Mouse (Mus musculus): Measurements from ENCODE around the gene Dvl2. TPM values are rescaled to one million over a fixed set of nuclear protein-coding genes. Genes with fewer than 3 reads are reported as not detected.

The Dvl2 gene
- polyA plus RNA-seq, 2 experiments, result 40.3 to 65.4 TPM

- peak overlapping the region; percentile 79 for H3K4me3 ChIP-seq (replicated peaks; ENCODE audit: low read length)
- H3K4me1 ChIP-seq (ENCODE audit: control insufficient read depth, insufficient read depth, low read length), result peaks cover 56% of the 10 kb centered on the region
- 2% methylated on average over 40 of the region's 40 CpGs for WGBS
- DNase-seq (ENCODE audit: low spot score) (peak; percentile 99), ATAC-seq (ENCODE audit: low FRiP score, low read depth) (peak; percentile 72)
- no peaks in the 10 kb centered on the region for H3K9me3 ChIP-seq (ENCODE audit: control insufficient read depth, low read length)
- peak overlapping the region; percentile 63 for H3K27ac ChIP-seq (replicated peaks; ENCODE audit: low read depth, low read length)
- TF ChIP-seq POLR2A (IDR thresholded peaks at IDR 0.05; ENCODE audit: borderline replicate concordance, extremely low read depth, insufficient read depth, insufficient read length), result no peak
- H3K9ac ChIP-seq (ENCODE audit: low read depth, low read length, severe bottlenecking), result 0 out of 2 replicates have a peak overlapping the region, but pooled peaks have one; percentile 21
- H3K27me3 ChIP-seq (ENCODE audit: control insufficient read depth, insufficient read depth, low read length), result no peaks in the 10 kb centered on the region
- peak overlapping the region; percentile 89 for H3K4me2 ChIP-seq (replicated peaks; ENCODE audit: low read depth, low read length, severe bottlenecking)
- H3K36me3 ChIP-seq (ENCODE audit: control insufficient read depth, insufficient read depth, low read length), result no peaks in the 10 kb centered on the region
Measured at GRCm38 (mm10) chr11:70021264-70022132, 21.1 kb downstream of the Dvl2 start.

- Histone ChIP-seq H3K9ac (ENCODE audit: low read depth, low read length, severe bottlenecking) (peak overlapping the region; percentile 52), H3K4me1 (ENCODE audit: control insufficient read depth, insufficient read depth, low read length) (peaks cover 67% of the 10 kb centered on the region), H3K27ac (replicated peaks; ENCODE audit: low read depth, low read length) (no peak overlapping the region), H3K9me3 (ENCODE audit: control insufficient read depth, low read length) (no peaks in the 10 kb centered on the region), H3K4me2 (replicated peaks; ENCODE audit: low read depth, low read length, severe bottlenecking) (peak overlapping the region; percentile 62), H3K4me3 (replicated peaks; ENCODE audit: low read length) (peak overlapping the region; percentile 30), H3K36me3 (ENCODE audit: control insufficient read depth, insufficient read depth, low read length) (no peaks in the 10 kb centered on the region), H3K27me3 (ENCODE audit: control insufficient read depth, insufficient read depth, low read length) (no peaks in the 10 kb centered on the region)
- WGBS, result 10% methylated on average over 11 of the region's 29 CpGs
- DNase-seq (ENCODE audit: low spot score) (no peak), ATAC-seq (ENCODE audit: low FRiP score, low read depth) (no peak)
- no peak for TF ChIP-seq POLR2A (IDR thresholded peaks at IDR 0.05; ENCODE audit: borderline replicate concordance, extremely low read depth, insufficient read depth, insufficient read length)
Measured at GRCm38 (mm10) chr11:70023481-70024150, 23.2 kb downstream of the Dvl2 start.

- WGBS, result 20% methylated on average over 5 of the region's 6 CpGs
- Histone ChIP-seq H3K9ac (ENCODE audit: low read depth, low read length, severe bottlenecking) (peak overlapping the region; percentile 52), H3K27me3 (ENCODE audit: control insufficient read depth, insufficient read depth, low read length) (no peaks in the 10 kb centered on the region), H3K36me3 (ENCODE audit: control insufficient read depth, insufficient read depth, low read length) (no peaks in the 10 kb centered on the region), H3K4me1 (ENCODE audit: control insufficient read depth, insufficient read depth, low read length) (peaks cover 69% of the 10 kb centered on the region), H3K9me3 (ENCODE audit: control insufficient read depth, low read length) (no peaks in the 10 kb centered on the region), H3K4me2 (replicated peaks; ENCODE audit: low read depth, low read length, severe bottlenecking) (peak overlapping the region; percentile 62), H3K4me3 (replicated peaks; ENCODE audit: low read length) (peak overlapping the region; percentile 30), H3K27ac (replicated peaks; ENCODE audit: low read depth, low read length) (no peak overlapping the region)
- DNase-seq (ENCODE audit: low spot score), result no peak
- no peak for TF ChIP-seq POLR2A (IDR thresholded peaks at IDR 0.05; ENCODE audit: borderline replicate concordance, extremely low read depth, insufficient read depth, insufficient read length)
- ATAC-seq (ENCODE audit: low FRiP score, low read depth), result no peak
Measured at GRCm38 (mm10) chr11:70024151-70024514, 23.7 kb downstream of the Dvl2 start.

GRCm38 (mm10) chr11:70026689-70027088, 26.3 kb downstream of the Dvl2 start:
- Histone ChIP-seq H3K27ac (replicated peaks; ENCODE audit: low read depth, low read length) (peak overlapping the region; percentile 30; the same call in 1 of the 2 replicates), H3K9ac (ENCODE audit: low read depth, low read length, severe bottlenecking) (no peak overlapping the region), H3K9me3 (ENCODE audit: control insufficient read depth, low read length) (no peaks in the 10 kb centered on the region), H3K4me2 (replicated peaks; ENCODE audit: low read depth, low read length, severe bottlenecking) (peak overlapping the region; percentile 44), H3K4me3 (replicated peaks; ENCODE audit: low read length) (peak overlapping the region; percentile 20), H3K27me3 (ENCODE audit: control insufficient read depth, insufficient read depth, low read length) (no peaks in the 10 kb centered on the region), H3K4me1 (ENCODE audit: control insufficient read depth, insufficient read depth, low read length) (peaks cover 62% of the 10 kb centered on the region), H3K36me3 (ENCODE audit: control insufficient read depth, insufficient read depth, low read length) (peaks cover 16% of the 10 kb centered on the region)
- peak; percentile 71 for DNase-seq (ENCODE audit: low spot score)
- no peak for TF ChIP-seq POLR2A (IDR thresholded peaks at IDR 0.05; ENCODE audit: borderline replicate concordance, extremely low read depth, insufficient read depth, insufficient read length)
- peak; percentile 42 for ATAC-seq (ENCODE audit: low FRiP score, low read depth)
- 2% methylated on average over 15 of the region's 19 CpGs for WGBS

- 31% methylated on average over 9 of the region's 9 CpGs for WGBS
- Histone ChIP-seq H3K9ac (ENCODE audit: low read depth, low read length, severe bottlenecking) (0 out of 2 replicates have a peak overlapping the region, but pooled peaks have one; percentile 16), H3K27ac (replicated peaks; ENCODE audit: low read depth, low read length) (peak overlapping the region; percentile 30), H3K27me3 (ENCODE audit: control insufficient read depth, insufficient read depth, low read length) (no peaks in the 10 kb centered on the region), H3K9me3 (ENCODE audit: control insufficient read depth, low read length) (no peaks in the 10 kb centered on the region), H3K4me2 (replicated peaks; ENCODE audit: low read depth, low read length, severe bottlenecking) (peak overlapping the region; percentile 44), H3K36me3 (ENCODE audit: control insufficient read depth, insufficient read depth, low read length) (peaks cover 23% of the 10 kb centered on the region), H3K4me3 (replicated peaks; ENCODE audit: low read length) (0 out of 2 replicates have a peak overlapping the region, but pooled peaks have one; percentile 20), H3K4me1 (ENCODE audit: control insufficient read depth, insufficient read depth, low read length) (peaks cover 57% of the 10 kb centered on the region)
- TF ChIP-seq POLR2A (IDR thresholded peaks at IDR 0.05; ENCODE audit: borderline replicate concordance, extremely low read depth, insufficient read depth, insufficient read length), result no peak
- ATAC-seq (ENCODE audit: low FRiP score, low read depth) (no peak), DNase-seq (ENCODE audit: low spot score) (no peak)
Measured at GRCm38 (mm10) chr11:70027397-70027796, 27.0 kb downstream of the Dvl2 start.

Data from limb, embryonic 14.5 days (tissue).